Mouse (Mus musculus) thymus, postnatal 0 days (tissue): Measurements from ENCODE around the gene Rinl. TPM values are rescaled to one million over a fixed set of nuclear protein-coding genes. Genes with fewer than 3 reads are reported as not detected.

ENCODE experiments used
- DNase-seq: peaks from one replicate; pipeline ENCODE4 v3.0.0-alpha.2; 2015; ENCODE audit warnings: low spot score
- polyA plus RNA-seq: library from polyadenylated mRNA; unstranded; fragments of >200 nt; fragmentation: Nextera tagmentation; extraction: Ambion mirVana; gene quantifications from 2 replicates; pipeline ENCODE4 v1.2.1, GENCODE M21; 2015

Rinl gene
- polyA plus RNA-seq, 1 experiment from 2014 or later, result 105 TPM

DNA sequence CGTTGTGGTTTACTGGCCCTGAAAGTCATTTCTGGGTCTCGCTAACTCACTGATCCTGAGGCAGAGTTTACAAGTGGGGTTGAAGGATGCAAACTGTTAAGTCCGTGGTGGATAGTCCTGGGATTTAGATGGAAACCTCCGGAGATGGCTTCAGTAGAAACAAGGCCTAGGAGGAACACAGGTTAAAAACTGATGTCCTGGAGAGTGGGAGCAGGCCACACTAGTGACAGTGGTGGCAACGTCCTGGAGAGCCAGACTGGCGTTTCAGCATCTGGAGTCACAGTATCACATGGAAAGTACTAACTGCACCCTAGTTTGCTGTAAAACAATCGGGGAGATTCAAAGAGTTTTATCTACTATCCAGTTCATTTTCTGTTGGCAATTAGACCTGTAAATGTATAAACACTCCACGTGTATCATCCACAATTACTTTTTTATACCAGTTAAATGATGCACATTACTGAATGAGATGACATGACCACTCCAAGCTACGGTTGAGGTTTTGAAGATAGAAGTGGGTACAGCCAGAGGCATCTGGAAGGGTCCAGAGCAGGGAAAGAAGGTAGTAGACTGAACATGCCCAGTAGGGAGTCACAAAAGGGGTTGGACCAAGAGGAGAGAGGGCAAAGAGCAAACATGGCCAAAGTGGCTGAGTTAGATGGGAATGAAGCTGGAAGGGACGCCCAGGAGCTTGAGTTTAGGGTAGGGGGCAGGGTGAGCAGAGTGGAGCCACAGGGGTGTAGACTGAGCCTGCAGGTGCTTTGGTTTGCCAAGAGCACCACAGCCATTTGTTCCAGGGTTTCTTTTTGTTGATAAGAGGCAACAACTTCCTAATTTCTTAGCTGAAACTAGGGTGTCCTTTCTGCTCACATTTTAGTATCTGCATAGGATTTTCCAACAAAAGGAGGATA lies 34.5 kb downstream of the Rinl start:
- no peak for DNase-seq

DNA sequence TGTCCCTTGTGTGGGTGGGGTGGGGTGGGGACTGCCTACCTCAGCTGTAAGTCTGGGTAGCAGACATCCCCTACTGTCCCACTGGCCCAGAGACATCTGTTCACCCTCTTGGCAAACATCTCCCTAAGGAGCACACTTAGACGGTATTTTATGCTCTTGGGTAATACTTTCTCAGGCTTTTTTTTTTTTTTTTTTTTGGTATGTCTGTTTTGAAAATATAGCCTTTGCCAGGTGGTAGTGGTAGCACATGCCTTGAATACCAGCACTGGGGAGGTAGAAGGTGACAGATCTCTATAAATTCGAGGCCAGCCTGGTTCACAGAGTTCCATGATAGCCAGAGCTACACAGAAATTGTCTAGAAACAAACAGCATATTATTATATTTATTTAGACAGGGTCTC lies 35.2 kb downstream of the Rinl start:
- DNase-seq, result no peak

DNA sequence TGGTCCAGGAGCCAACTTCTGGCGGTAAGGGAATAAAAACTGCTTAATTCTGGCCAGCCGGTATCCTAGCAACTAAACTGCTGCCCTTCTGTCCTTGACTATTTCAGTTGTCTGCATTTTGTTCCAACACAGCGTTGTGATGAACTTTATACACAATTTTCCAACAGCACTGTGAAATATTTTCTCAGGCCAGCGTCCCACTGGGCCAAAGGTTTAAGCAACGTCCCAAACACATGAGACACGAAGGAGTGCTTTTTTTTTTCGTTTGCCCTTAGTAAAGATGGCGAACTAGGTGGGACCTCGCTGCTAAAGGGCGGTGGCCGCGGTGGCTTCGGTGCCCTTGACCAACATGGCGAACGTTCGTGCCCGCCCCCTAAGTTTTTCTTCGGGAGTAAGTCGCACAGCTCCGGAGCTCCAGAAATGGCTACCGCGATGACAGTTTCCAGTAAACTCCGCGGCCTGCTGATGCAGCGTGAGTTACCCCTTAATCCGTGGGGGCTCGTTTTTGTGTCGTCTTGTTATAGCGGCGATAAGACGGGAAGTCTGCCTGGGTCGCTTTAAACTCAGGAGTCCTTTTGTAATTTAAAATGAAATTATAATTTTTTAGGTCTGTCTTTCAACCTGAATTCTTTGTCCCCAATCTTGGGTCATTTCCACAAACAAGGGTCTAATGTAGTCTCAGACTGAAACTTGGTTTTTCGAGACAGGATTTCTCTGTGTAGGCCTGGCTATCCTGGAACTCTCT lies 36.3 kb downstream of the Rinl start, which contains the start of gene Ech1:
Gene Ech1 (plus strand): TSS at position 277 of the 745 bp plus-strand sequence.
- peak; percentile 91 for DNase-seq

DNA sequence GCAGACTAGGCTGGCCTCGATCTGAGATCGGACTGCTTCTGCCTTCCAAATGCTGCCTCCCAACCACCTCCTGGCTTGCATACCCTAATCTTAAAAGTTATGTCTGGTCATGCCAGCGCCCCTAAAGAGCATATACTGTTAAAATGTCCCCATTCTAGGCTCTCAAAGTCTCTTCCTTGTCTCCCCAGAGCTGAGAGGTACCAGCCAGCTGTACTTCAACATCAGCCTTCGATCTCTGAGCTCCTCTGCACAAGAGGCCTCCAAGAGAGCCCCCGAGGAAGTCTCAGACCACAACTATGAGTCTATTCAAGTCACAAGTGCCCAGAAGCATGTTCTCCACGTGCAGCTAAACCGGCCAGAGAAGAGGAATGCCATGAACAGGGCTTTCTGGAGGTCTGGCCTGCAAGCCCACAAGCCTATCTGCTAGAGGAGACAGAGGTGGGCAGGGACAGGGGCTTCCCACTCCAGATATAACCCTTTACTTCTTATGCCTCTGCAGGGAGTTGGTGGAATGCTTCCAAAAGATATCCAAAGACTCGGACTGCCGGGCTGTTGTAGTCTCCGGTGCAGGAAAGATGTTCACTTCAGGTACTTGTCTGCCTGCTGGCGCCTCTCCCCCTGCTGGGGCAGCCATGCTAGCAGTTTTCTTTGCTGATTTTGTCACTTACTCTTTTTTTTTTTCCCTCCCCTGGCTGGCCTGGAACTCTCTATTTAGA lies 37.1 kb downstream of the Rinl start:
- DNase-seq, result peak; percentile 59

DNA sequence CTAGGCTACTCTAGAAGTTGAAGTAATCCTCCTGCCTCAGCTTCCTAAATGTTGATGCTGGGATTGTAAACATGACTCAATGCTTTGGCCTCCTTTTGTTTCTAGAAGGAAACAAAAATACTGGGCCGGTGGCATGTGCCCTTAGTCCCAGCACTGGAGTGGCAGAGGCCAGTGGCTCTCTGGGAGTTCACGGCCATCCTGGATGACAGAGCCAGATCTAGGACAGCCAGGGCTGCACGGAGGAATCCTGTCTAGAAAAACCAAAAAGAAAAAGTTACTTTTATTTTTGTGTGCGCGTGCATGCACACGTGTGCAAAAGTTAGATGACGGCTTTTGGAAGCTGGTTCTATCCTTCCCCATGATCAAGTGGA lies 37.6 kb downstream of the Rinl start:
- no peak for DNase-seq

DNA sequence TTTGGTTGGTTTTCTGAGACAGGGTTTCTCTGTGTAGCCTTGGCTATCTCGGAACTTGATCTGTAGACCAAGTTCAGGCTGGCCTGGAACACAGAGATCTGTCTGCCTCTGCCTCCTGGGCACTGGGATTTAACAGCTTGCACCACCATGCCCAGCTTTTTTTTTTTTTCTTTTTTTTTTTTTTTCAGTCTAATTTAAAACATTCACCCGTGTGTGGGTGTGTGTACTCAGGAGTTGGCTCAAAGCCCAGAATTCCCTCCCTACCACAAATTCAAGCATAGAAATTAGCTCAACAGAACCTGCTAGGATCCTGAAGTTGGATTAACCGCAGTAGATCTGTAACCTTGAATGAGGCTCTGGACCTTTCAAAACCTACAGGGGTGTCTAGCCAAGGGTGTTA lies 38.6 kb downstream of the Rinl start:
- no peak for DNase-seq

DNA sequence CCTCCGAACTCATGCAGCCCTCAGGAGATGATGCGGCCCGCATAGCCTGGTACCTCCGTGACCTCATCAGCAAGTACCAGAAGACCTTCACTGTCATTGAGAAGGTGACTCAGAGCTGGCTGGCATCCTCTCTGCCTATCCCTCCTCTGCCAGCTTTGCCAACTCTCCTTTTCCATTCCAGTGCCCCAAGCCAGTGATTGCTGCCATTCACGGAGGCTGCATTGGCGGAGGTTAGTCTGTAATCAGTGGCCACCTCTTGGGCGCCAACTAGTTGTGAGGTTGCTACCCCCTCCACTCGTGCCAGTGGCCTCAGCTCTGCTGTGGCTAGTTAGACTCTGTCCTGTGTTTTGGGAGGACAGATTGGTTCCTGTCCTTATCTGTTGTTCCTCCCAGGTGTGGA lies 41.1 kb downstream of the Rinl start:
- DNase-seq, result no peak

DNA sequence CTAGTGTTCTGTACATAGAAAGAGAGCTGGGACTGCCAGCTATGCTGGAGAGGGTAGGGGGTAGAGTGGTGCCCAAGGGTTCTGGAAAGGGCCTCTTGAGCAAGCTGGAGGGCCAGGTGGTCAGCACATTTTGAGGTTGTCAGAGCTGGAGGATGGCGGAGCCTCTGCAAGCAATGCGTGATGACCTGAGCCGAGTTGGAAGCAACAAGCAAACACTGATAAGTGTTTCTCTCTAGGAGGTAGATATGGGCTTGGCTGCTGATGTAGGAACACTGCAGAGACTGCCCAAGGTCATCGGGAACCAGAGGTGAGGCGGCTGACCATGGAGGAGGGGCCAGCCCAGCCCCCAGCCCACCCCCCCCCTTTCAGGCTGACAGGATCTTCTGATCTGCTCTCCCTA lies 42.2 kb downstream of the Rinl start:
- no peak for DNase-seq

DNA sequence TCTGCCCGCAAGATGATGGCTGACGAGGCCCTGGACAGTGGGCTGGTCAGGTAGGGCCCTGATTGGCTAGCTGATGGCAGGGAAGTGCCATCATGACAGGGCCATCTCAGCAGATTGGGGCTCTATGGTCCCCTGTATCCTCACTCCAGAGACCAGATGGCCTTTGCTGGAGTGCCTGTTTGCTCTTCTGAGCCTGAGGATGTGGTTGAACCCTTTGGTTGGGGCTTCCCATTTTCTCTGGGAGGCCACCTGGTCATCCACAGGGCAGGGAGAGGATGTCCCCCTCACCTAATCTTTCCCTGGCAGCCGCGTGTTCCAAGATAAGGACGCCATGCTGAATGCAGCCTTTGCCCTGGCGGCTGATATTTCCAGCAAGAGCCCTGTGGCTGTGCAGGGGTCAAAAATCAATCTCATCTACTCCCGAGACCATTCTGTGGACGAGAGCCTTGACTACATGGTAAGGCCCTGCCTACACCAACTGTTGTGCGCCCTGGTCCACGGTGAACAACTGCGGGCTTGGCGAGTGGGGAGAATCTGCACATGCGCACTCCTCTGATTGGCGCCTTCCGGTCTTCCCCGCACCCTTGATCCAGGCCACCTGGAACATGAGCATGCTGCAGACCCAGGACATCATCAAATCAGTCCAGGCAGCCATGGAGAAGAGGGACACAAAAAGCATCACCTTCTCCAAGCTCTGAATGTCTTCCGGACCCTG lies 42.8 kb downstream of the Rinl start:
- no peak for DNase-seq

DNA sequence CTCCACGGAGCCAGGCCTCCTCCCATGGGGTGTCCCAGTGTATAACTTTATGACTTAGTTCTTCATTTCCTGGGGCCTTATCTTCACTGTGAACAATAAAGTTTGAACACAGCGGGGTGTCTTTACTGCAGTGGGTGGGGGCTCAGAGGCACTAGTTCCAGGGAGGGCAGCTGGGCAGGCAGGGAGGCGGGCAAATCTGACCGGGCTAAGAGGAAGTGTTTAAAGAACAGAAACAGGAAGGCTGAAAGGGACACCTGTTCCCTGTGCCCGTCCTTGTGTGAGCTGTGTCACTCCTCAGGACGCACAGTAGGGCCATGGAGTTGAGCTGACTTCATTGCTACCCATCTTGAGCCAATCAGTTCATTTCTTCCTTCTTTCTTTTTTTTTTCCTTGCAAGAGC lies 43.4 kb downstream of the Rinl start:
- DNase-seq, result no peak

DNA sequence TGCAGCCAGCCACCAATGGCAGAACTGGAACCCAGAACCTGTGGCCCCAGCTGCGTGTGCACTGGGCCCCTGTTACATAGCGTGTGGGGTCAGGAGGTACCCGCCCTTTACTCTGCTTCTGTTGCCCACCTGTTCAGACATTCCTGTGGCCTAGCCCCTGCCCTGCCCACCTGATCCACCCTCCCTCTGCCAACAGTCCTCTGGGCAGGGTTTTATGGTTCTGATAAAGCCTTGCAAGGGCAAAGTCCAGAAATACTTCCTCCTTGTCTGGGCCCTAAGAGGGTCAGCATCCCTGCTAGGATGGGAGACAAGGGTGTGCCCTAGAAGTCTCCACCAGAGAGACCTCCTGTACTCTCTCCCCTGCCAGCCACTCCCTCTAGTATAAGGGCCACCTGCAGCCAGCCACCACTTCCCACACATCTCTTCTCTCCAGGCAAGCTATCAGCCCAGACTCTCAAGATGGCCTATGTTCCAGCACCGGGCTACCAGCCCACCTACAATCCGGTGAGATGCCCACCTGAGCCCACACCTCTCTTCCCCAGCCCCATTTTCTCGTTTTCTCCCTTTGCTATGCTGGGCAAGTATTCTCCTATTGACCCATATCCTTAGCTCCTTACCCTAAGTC lies 45.1 kb downstream of the Rinl start, which contains the start of gene Lgals4:
Gene Lgals4 (plus strand): TSS at position 132 of the 625 bp plus-strand sequence.
- DNase-seq, result no peak

DNA sequence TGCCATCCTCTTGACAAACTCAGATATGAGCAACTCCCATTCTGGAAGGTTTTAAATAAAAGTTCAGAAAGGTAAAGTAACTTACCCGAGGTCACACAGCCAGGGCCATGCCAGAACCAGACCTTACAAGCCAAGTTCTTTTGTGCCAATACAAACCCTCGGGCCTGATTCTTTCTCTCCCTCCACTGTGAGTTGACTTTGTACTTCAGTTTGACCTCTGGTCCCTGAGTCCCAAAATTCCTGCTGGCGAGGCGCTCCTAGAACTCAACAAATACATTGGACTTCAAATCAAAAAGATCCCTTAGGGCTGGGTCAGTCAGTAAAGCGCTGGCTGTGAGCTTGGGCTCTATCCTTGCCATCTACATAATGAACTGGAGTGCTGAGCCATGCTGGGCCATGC lies 48.2 kb downstream of the Rinl start:
- DNase-seq, result no peak

DNA sequence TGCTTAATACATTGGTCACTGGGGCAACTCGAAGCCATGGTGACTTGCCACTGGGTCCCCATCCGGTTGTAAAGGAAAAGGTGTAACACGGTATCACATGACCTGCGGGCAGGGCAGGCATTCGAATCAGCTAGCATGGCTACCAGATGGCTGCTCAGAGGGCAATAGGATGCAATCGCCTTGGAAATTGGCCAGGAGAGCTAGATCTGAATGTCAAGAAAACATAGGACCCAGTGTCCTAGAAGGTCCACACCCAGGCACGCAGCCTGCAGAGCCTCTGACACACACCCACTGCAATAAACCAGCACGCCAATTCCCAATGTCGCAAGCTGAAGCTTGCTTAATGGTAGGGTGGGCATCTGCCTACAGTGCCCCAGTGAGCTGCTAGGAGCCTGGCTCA lies 49.6 kb downstream of the Rinl start:
- no peak for DNase-seq

DNA sequence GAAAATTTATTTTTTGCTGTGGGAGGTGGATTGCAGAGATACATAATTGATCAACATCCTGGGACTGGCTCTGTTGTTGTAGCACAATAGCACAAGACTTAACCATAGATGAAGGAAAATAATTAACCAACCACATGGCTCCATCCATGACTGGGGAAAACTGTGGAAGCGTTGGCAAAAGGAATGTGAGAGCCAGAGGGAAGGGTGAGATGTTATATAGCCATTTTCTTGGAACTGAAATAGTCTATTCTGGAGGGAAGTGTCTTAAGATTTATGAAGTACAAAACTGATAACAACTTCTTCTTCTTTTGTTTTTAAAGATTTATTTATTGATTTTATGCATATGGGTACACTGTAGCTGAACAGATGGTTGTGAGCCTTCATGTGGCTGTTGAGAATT lies 58.5 kb downstream of the Rinl start:
- no peak for DNase-seq

Other genes starting within 250 kb of the Rinl start
- 0.27 and 1.1 TPM in 2 replicates for gene Sycn, start 248.1 kb upstream of the Rinl start, polyA plus RNA-seq
- 0.27 and 0.64 TPM in 2 replicates for gene Nccrp1, start 241.7 kb upstream of the Rinl start, polyA plus RNA-seq
- 10.5 and 10.9 TPM in 2 replicates for gene Samd4b, start 190.8 kb upstream of the Rinl start, polyA plus RNA-seq
- gene Pak4, start 190.8 kb upstream of the Rinl start, polyA plus RNA-seq, result 15.4 and 20.3 TPM in 2 replicates
- gene Acp7, start 157.6 kb upstream of the Rinl start, polyA plus RNA-seq, result 0.06 and 0.07 TPM in 2 replicates
- 15.7 and 16.3 TPM in 2 replicates for gene Fbxo27, start 96.1 kb upstream of the Rinl start, polyA plus RNA-seq
- 3.8 and 6.3 TPM in 2 replicates for gene Fbxo17, start 72.2 kb upstream of the Rinl start, polyA plus RNA-seq
- gene Mrps12, start 47.1 kb upstream of the Rinl start, polyA plus RNA-seq, result 169 and 190 TPM in 2 replicates
- gene Sars2, start 47.0 kb upstream of the Rinl start, polyA plus RNA-seq, result 22.5 and 25.3 TPM in 2 replicates
- gene Ccer2, start 32.8 kb upstream of the Rinl start, polyA plus RNA-seq, result 0.26 and 0.45 TPM in 2 replicates
- gene Sirt2, start 22.2 kb upstream of the Rinl start, polyA plus RNA-seq, result 57.2 and 63.9 TPM in 2 replicates
- gene Nfkbib, start 21.5 kb upstream of the Rinl start, polyA plus RNA-seq, result 70.0 and 74.9 TPM in 2 replicates
- gene Hnrnpl, start 19.6 kb downstream of the Rinl start, polyA plus RNA-seq, result 285 and 358 TPM in 2 replicates
- 167 and 184 TPM in 2 replicates for gene Ech1, start 36.2 kb downstream of the Rinl start, polyA plus RNA-seq
- 10.1 and 12.0 TPM in 2 replicates for gene Lgals4, start 44.9 kb downstream of the Rinl start, polyA plus RNA-seq
- gene Lgals7, start 74.9 kb downstream of the Rinl start, polyA plus RNA-seq, result 0.99 and 1.1 TPM in 2 replicates
- gene Capn12, start 92.5 kb downstream of the Rinl start, polyA plus RNA-seq, result 0.23 and 0.53 TPM in 2 replicates
- 133 and 138 TPM in 2 replicates for gene Actn4, start 173.4 kb downstream of the Rinl start, polyA plus RNA-seq
- gene Eif3k, start 192.9 kb downstream of the Rinl start, polyA plus RNA-seq, result 497 and 515 TPM in 2 replicates
- gene Map4k1, start 193.1 kb downstream of the Rinl start, polyA plus RNA-seq, result 76.3 and 78.2 TPM in 2 replicates